Mouse (Mus musculus) heart, postnatal 0 days (tissue): ENCODE results near the gene Ubqlnl. TPM values are rescaled to one million over a fixed set of nuclear protein-coding genes. Genes with fewer than 3 reads are reported as not detected.
A peak's percentile ranks its signal among the peaks of the same experiment; 100 is the strongest.

Experiments used
- ATAC-seq: fragments of 200-750 bp; cut with Nextera tagmentation; 2 replicates; pipeline ENCODE4 v1.8.0; 2017; ENCODE audit warnings: low read depth, moderate number of reproducible peaks, moderate library complexity; ENCODE audit not compliant: insufficient read depth
- DNase-seq: peaks from one replicate; pipeline ENCODE4 v3.0.0-alpha.2; 2016; ENCODE audit warnings: low spot score
- H3K27ac ChIP-seq: fragments of 300-500 bp; sonication (generic); 2 replicates; pipeline ENCODE4 v1.5.1; 2014; ENCODE audit warnings: low read depth, mild to moderate bottlenecking
- H3K27me3 ChIP-seq: fragments of 300-500 bp; sonication (generic); 2 replicates; pipeline ENCODE4 v1.6.1; 2014; ENCODE audit warnings: low read length, mixed read lengths; ENCODE audit not compliant: control insufficient read depth, insufficient read depth
- H3K36me3 ChIP-seq: fragments of 300-500 bp; sonication (generic); replicated peaks from 2 replicates; pipeline ENCODE4 v1.6.1; 2014; ENCODE audit warnings: low read length, mixed read lengths; ENCODE audit not compliant: control insufficient read depth, insufficient read depth
- H3K4me1 ChIP-seq: fragments of 300-500 bp; sonication (generic); 2 replicates; pipeline ENCODE4 v1.6.1; 2014; ENCODE audit warnings: antibody characterized with exemption; ENCODE audit not compliant: control insufficient read depth, insufficient read depth
- H3K4me2 ChIP-seq: fragments of 300-500 bp; sonication (generic); 2 replicates; pipeline ENCODE4 v1.6.1; 2014; ENCODE audit warnings: low read depth, mild to moderate bottlenecking, low read length, moderate library complexity
- H3K4me3 ChIP-seq: fragments of 300-500 bp; sonication (generic); 2 replicates; pipeline ENCODE4 v1.5.1; 2014; ENCODE audit warnings: low read depth, low read length
- H3K9ac ChIP-seq: fragments of 300-500 bp; sonication (generic); replicated peaks from 2 replicates; pipeline ENCODE4 v1.6.1; 2014; ENCODE audit warnings: low read depth, low read length, mixed read lengths
- H3K9me3 ChIP-seq: fragments of 300-500 bp; sonication (generic); replicated peaks from 2 replicates; pipeline ENCODE4 v1.6.1; 2016; ENCODE audit warnings: low read length; ENCODE audit not compliant: control insufficient read depth
- CTCF ChIP-seq: IDR thresholded peaks from 2 replicates; pipeline ENCODE4 v1.5.1; 2016; ENCODE audit warnings: antibody characterized with exemption, control low read depth, low read depth
- EP300 ChIP-seq: IDR thresholded peaks from 2 replicates; pipeline ENCODE4 v1.6.1; 2016; ENCODE audit warnings: antibody characterized with exemption, low read depth
- WGBS: fragments of 180-500 bp; shearing (Covaris S2); extraction: QIAGEN DNeasy Blood & Tissue Kit; methylation state at CpG from one replicate; pipeline ENCODE4 v1.1.7; 2014; 5-methylcytosine and 5-hydroxymethylcytosine counted together
- polyA plus RNA-seq: library from polyadenylated mRNA; unstranded; fragments of >200 nt; fragmentation: Nextera tagmentation; extraction: Ambion mirVana; gene quantifications from 2 replicates; pipeline ENCODE4 v1.2.1, GENCODE M21; 2015
- total RNA-seq: library from RNA; depleted of rRNA; stranded (reverse); fragments of >200 nt; gene quantifications from 2 replicates; pipeline ENCODE4 v1.2.3, GENCODE M21; 2014; ENCODE audit warnings: low replicate concordance; rRNA removed

Gene Ubqlnl
- total RNA-seq (not detected in 2 replicates), polyA plus RNA-seq (not detected in 2 replicates)

GRCm38 (mm10) chr7:104150456-104150855 lies at the start of gene Ubqlnl:
Ubqlnl (minus strand) TSS chr7:104150556.
- no peak within 1 kb of the TSS for H3K4me2 ChIP-seq
- no peak within 1 kb of the TSS for H3K4me3 ChIP-seq
- no peak within 1 kb of the TSS for H3K27ac ChIP-seq
- ATAC-seq (no peak), DNase-seq (no peak)
- no peaks in the 10 kb centered on the region for H3K27me3 ChIP-seq
- TF ChIP-seq EP300 (no peak), CTCF (no peak)
- no peak within 1 kb of the TSS for H3K9ac ChIP-seq
- WGBS: 77% methylated on average over 2 of the region's 2 CpGs
- no peaks in the 10 kb centered on the region for H3K36me3 ChIP-seq
- no peaks in the 10 kb centered on the region for H3K4me1 ChIP-seq
- no peaks in the 10 kb centered on the region for H3K9me3 ChIP-seq

- WGBS: 4% methylated on average over 5 of the region's 5 CpGs
- Histone ChIP-seq H3K36me3 (no peaks in the 10 kb centered on the region), H3K9me3 (no peaks in the 10 kb centered on the region), H3K4me2 (no peak overlapping the region), H3K27ac (no peak overlapping the region), H3K27me3 (no peaks in the 10 kb centered on the region), H3K9ac (no peak overlapping the region), H3K4me3 (no peak overlapping the region), H3K4me1 (no peaks in the 10 kb centered on the region)
- DNase-seq: peak; percentile 53
- peak; percentile 67; the same call in 1 of the 2 replicates for ATAC-seq
- TF ChIP-seq EP300: no peak
- peak; percentile 96 for TF ChIP-seq CTCF
These were observed 49.5 kb upstream of the Ubqlnl start for GRCm38 (mm10) chr7:104199822-104200221.

- DNase-seq (no peak), ATAC-seq (no peak)
- Histone ChIP-seq H3K36me3 (no peaks in the 10 kb centered on the region), H3K9ac (no peak within 1 kb of the TSS), H3K4me1 (no peaks in the 10 kb centered on the region), H3K9me3 (no peaks in the 10 kb centered on the region), H3K4me3 (no peak within 1 kb of the TSS), H3K27me3 (no peaks in the 10 kb centered on the region), H3K27ac (no peak within 1 kb of the TSS), H3K4me2 (no peak within 1 kb of the TSS)
- TF ChIP-seq CTCF (no peak), EP300 (no peak)
- WGBS: 74% methylated on average over 6 of the region's 6 CpGs
These were observed 45.5 kb upstream of the Ubqlnl start, which contains the start of gene Olfr649 for GRCm38 (mm10) chr7:104195885-104196284. Olfr649 (minus strand) TSS chr7:104195985.

GRCm38 (mm10) chr7:104191275-104191674 lies 40.9 kb upstream of the Ubqlnl start:
- Histone ChIP-seq H3K9ac (no peak overlapping the region), H3K9me3 (no peaks in the 10 kb centered on the region), H3K4me2 (no peak overlapping the region), H3K27me3 (no peaks in the 10 kb centered on the region), H3K4me1 (no peaks in the 10 kb centered on the region), H3K4me3 (no peak overlapping the region), H3K27ac (no peak overlapping the region), H3K36me3 (no peaks in the 10 kb centered on the region)
- ATAC-seq (no peak), DNase-seq (no peak)
- 44% methylated on average over 9 of the region's 9 CpGs for WGBS
- no peak for TF ChIP-seq EP300
- TF ChIP-seq CTCF: no peak

GRCm38 (mm10) chr7:104183292-104183691 lies 32.9 kb upstream of the Ubqlnl start, which contains the start of gene Olfr648:
Olfr648 (minus strand) TSS chr7:104183392.
- no peak within 1 kb of the TSS for H3K27ac ChIP-seq
- ATAC-seq: no peak
- H3K36me3 ChIP-seq: no peaks in the 10 kb centered on the region
- no peak for DNase-seq
- no peak within 1 kb of the TSS for H3K4me2 ChIP-seq
- H3K9me3 ChIP-seq: no peaks in the 10 kb centered on the region
- no peak within 1 kb of the TSS for H3K9ac ChIP-seq
- no peaks in the 10 kb centered on the region for H3K27me3 ChIP-seq
- no peak within 1 kb of the TSS for H3K4me3 ChIP-seq
- H3K4me1 ChIP-seq: no peaks in the 10 kb centered on the region
- TF ChIP-seq CTCF (no peak), EP300 (no peak)
- WGBS: 71% methylated on average over 2 of the region's 2 CpGs

GRCm38 (mm10) chr7:104179074-104179473 lies 28.7 kb upstream of the Ubqlnl start:
- no peaks in the 10 kb centered on the region for H3K9me3 ChIP-seq
- no peak overlapping the region for H3K27ac ChIP-seq
- no peak overlapping the region for H3K4me2 ChIP-seq
- DNase-seq (no peak), ATAC-seq (no peak)
- H3K36me3 ChIP-seq: no peaks in the 10 kb centered on the region
- no peak for TF ChIP-seq EP300
- TF ChIP-seq CTCF: no peak
- no peaks in the 10 kb centered on the region for H3K4me1 ChIP-seq
- H3K27me3 ChIP-seq: no peaks in the 10 kb centered on the region
- WGBS: 93% methylated on average over 1 of the region's 1 CpGs
- H3K9ac ChIP-seq: no peak overlapping the region
- H3K4me3 ChIP-seq: no peak overlapping the region
